Mouse (Mus musculus) liver, adult 2 months (tissue): Measurements from ENCODE around the gene Phox2a.
A peak's percentile ranks its signal among the peaks of the same experiment; 100 is the strongest.

ENCODE experiments used
- CTCF ChIP-seq: fragments of 200-500 bp; IDR thresholded peaks from 2 replicates; pipeline ENCODE4 v1.5.1; 2011; ENCODE audit warnings: low read depth, low read length, control low read depth
- POLR2A ChIP-seq: fragments of 200-500 bp; IDR thresholded peaks from 2 replicates; pipeline ENCODE4 v1.6.1; 2011; ENCODE audit warnings: low read length, control low read depth; ENCODE audit not compliant: insufficient read depth; ENCODE audit errors: extremely low read depth

- TF ChIP-seq CTCF: peak; percentile 49
- no peak for TF ChIP-seq POLR2A
Measured at GRCm38 (mm10) chr7:101822836-101823757, 5.0 kb downstream of the Phox2a start.
